Mouse (Mus musculus): ENCODE data around the gene Ifnl2. TPM values are rescaled to one million over a fixed set of nuclear protein-coding genes. Genes with fewer than 3 reads are reported as not detected.
"Not testable (repeated sequence)": the region's sequence is repeated elsewhere in the genome, so short reads cannot be mapped to it uniquely, and the experiment has no call there.

Gene Ifnl2
- total and polyA plus RNA-seq, 3 experiments: not detected

DNA sequence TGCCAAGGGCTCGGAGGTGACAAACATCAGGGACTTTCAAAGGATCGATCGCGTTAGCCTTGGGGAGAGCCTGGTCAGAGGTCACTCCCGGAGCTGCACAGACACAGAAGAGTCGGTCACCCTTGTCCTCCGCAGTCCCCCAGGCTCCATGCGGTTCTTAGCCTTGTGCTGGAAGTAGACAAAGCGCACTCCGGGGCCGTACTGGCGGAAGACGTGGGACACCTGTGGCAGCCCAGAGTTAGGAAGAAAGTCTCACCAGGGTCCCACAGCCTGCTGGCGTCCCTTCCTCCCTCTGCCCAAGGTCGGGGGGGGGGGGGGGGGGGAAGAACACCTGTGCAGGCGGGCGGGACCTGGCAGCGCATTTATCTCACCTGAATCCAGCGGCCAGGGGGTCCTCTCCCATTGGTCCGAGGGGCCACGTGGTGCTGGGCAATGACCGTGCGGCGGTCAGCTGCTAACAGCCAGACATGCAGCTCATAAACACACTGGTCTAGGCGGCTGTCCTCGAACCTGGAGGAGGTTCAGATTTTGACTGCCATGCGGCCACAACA, 33.9 kb upstream of the Ifnl2 start:
- peaks cover 9% of the 10 kb centered on the region for H3K27me3 ChIP-seq (replicated peaks)
- no peak overlapping the region for H3K27ac ChIP-seq (ENCODE audit: insufficient read depth, low read depth)
- no peak overlapping the region for H3K9ac ChIP-seq (ENCODE audit: insufficient read depth, low read depth)
- DNase-seq (ENCODE audit: extremely low read depth): no peak
- no peak overlapping the region for H3K4me2 ChIP-seq (ENCODE audit: insufficient read depth, low read depth, poor library complexity, severe bottlenecking)
- no peaks in the 10 kb centered on the region for H3K36me3 ChIP-seq (replicated peaks in 1 of 2; ENCODE audit: control insufficient read depth in 1 of 2, insufficient read depth in 1 of 2, low read length in 1 of 2)
- in situ Hi-C loops (cut with MboI; ENCODE audit: low pct_ligation_motif_present, low pct_unique_long_range_greater_than_20kb, low sequenced_read_pairs) (no loop called here), dilution Hi-C loops (cut with MboI; ENCODE audit: extremely low pct_ligation_motif_present, extremely low pct_unique_long_range_greater_than_20kb, low sequenced_read_pairs) (no loop called here)
- TF ChIP-seq SMC3 (IDR thresholded peaks at IDR 0.05; ENCODE audit: low read depth, low read length) (no peak), USF2 (conservative IDR thresholded peaks at IDR 0.05; ENCODE audit: low read depth, low read length) (no peak), EP300 (IDR thresholded peaks at IDR 0.05; ENCODE audit: low read length) (no peak), TCF12 (IDR thresholded peaks at IDR 0.05; ENCODE audit: low read depth, low read length) (no peak), MYC (IDR thresholded peaks at IDR 0.05; ENCODE audit: low read depth, low read length) (no peak), KAT2A (IDR thresholded peaks at IDR 0.05; ENCODE audit: insufficient replicate concordance, low read length) (no peak), JUND (conservative IDR thresholded peaks at IDR 0.05; ENCODE audit: low read depth, low read length) (no peak), CHD2 (IDR thresholded peaks at IDR 0.05; ENCODE audit: low read length) (no peak), ZMIZ1 (IDR thresholded peaks at IDR 0.05; ENCODE audit: low read depth, low read length) (no peak), ZNF384 (IDR thresholded peaks at IDR 0.05; ENCODE audit: low read depth, low read length) (no peak), HCFC1 (IDR thresholded peaks at IDR 0.05; ENCODE audit: low read depth, low read length) (no peak), IRF4 (IDR thresholded peaks at IDR 0.05; ENCODE audit: low read depth, low read length) (no peak), CTCF (conservative IDR thresholded peaks at IDR 0.05 in 1 of 2, IDR thresholded peaks at IDR 0.05 in 1 of 2; ENCODE audit: low read depth in 2 of 2, low read length in 2 of 2) (no peak), USF1 (IDR thresholded peaks at IDR 0.05; ENCODE audit: low read depth, low read length) (no peak), ETS1 (conservative IDR thresholded peaks at IDR 0.05; ENCODE audit: low read depth, low read length) (no peak), BHLHE40 (IDR thresholded peaks at IDR 0.05; ENCODE audit: low read depth, low read length) (no peak), ZKSCAN1 (IDR thresholded peaks at IDR 0.05; ENCODE audit: borderline replicate concordance, low read depth, low read length) (no peak)
- H3K4me1 ChIP-seq (ENCODE audit: control insufficient read depth in 1 of 2, insufficient read depth in 2 of 2): peaks cover 4 to 6% of the 10 kb centered on the region in 2 experiments; a peak in 2 of 4 replicates
- no peak overlapping the region for H3K4me3 ChIP-seq (replicated peaks in 1 of 3; ENCODE audit: low read depth in 2 of 3, low read length in 2 of 3, poor library complexity in 1 of 3)
- no peaks in the 10 kb centered on the region for H3K79me2 ChIP-seq (replicated peaks; ENCODE audit: control insufficient read depth, extremely low read depth, insufficient read depth, poor library complexity, severe bottlenecking)
- peaks cover 7% of the 10 kb centered on the region for H3K9me3 ChIP-seq (replicated peaks; ENCODE audit: low read length)

DNA sequence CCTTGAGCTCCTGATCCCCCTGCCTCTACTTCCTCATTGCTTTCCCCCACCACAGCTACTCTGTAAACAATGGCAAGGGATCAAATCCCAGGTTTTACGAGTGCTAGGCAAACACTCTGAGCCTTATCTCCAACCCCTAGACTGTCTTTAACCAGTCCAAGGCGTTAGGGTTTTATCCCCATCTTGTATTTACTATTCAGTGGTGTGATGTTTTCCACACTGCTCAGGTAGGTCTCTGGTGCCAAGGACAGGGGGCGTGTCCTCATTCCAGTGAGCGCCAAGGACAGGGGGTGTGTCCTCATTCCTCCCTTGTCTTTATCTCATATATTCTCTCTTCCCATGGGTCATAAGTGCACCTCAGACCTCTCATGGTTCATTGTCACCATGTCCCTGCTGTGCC, 30.3 kb upstream of the Ifnl2 start, which contains the start of gene Sycn:
Gene Sycn, plus strand, starts transcription at position 360 of the 400 bp plus-strand sequence.
- dilution Hi-C loops (cut with MboI; ENCODE audit: extremely low pct_ligation_motif_present, extremely low pct_unique_long_range_greater_than_20kb, low sequenced_read_pairs): no loop called here
- Histone ChIP-seq H3K36me3 (replicated peaks in 1 of 2; ENCODE audit: control insufficient read depth in 1 of 2, insufficient read depth in 1 of 2, low read length in 1 of 2) (no peaks in the 10 kb centered on the region), H3K27me3 (replicated peaks) (peaks cover 3% of the 10 kb centered on the region), H3K79me2 (replicated peaks; ENCODE audit: control insufficient read depth, extremely low read depth, insufficient read depth, poor library complexity, severe bottlenecking) (no peaks in the 10 kb centered on the region), H3K4me3 (replicated peaks in 1 of 3; ENCODE audit: low read depth in 2 of 3, low read length in 2 of 3, poor library complexity in 1 of 3) (no peak within 1 kb of the TSS), H3K4me1 (ENCODE audit: control insufficient read depth in 1 of 2, insufficient read depth in 2 of 2) (peaks cover 0 to 4% of the 10 kb centered on the region in 2 experiments; a peak in 1 of 4 replicates), H3K9ac (ENCODE audit: insufficient read depth, low read depth) (no peak within 1 kb of the TSS), H3K4me2 (ENCODE audit: insufficient read depth, low read depth, poor library complexity, severe bottlenecking) (no peak within 1 kb of the TSS), H3K27ac (ENCODE audit: insufficient read depth, low read depth) (no peak within 1 kb of the TSS), H3K9me3 (replicated peaks; ENCODE audit: low read length) (peaks cover 14% of the 10 kb centered on the region)
- in situ Hi-C loops (cut with MboI; ENCODE audit: low pct_ligation_motif_present, low pct_unique_long_range_greater_than_20kb, low sequenced_read_pairs): no loop called here
- TF ChIP-seq ZNF384 (IDR thresholded peaks at IDR 0.05; ENCODE audit: low read depth, low read length) (no peak), MAZ (IDR thresholded peaks at IDR 0.05; ENCODE audit: low read depth, low read length) (no peak), GABPA (IDR thresholded peaks at IDR 0.05; ENCODE audit: insufficient replicate concordance, low read depth, low read length) (no peak), ELF1 (IDR thresholded peaks at IDR 0.05; ENCODE audit: low read depth, low read length) (no peak), RCOR1 (conservative IDR thresholded peaks at IDR 0.05; ENCODE audit: low read depth, low read length) (no peak), KAT2A (IDR thresholded peaks at IDR 0.05; ENCODE audit: insufficient replicate concordance, low read length) (no peak), POLR2AphosphoS2 (IDR thresholded peaks at IDR 0.05; ENCODE audit: low read depth, low read length) (no peak), HCFC1 (IDR thresholded peaks at IDR 0.05; ENCODE audit: low read depth, low read length) (no peak), JUN (IDR thresholded peaks at IDR 0.05; ENCODE audit: insufficient read depth, low read depth, low read length) (no peak), MYC (IDR thresholded peaks at IDR 0.05; ENCODE audit: low read depth, low read length) (no peak), ZC3H11A (IDR thresholded peaks at IDR 0.05; ENCODE audit: low read depth, low read length) (no peak), SMC3 (IDR thresholded peaks at IDR 0.05; ENCODE audit: low read depth, low read length) (no peak), BHLHE40 (IDR thresholded peaks at IDR 0.05; ENCODE audit: low read depth, low read length) (no peak)
- DNase-seq (ENCODE audit: extremely low read depth): no peak

- H3K4me2 ChIP-seq (ENCODE audit: insufficient read depth, low read depth, poor library complexity, severe bottlenecking); H3K27me3 ChIP-seq (replicated peaks); DNase-seq (ENCODE audit: extremely low read depth); in situ Hi-C loops (cut with MboI; ENCODE audit: low pct_ligation_motif_present, low pct_unique_long_range_greater_than_20kb, low sequenced_read_pairs); H3K9ac ChIP-seq (ENCODE audit: insufficient read depth, low read depth); H3K4me1 ChIP-seq (ENCODE audit: control insufficient read depth in 1 of 2, insufficient read depth in 2 of 2); H3K4me3 ChIP-seq (replicated peaks in 1 of 3; ENCODE audit: low read depth in 2 of 3, low read length in 2 of 3, poor library complexity in 1 of 3); H3K79me2 ChIP-seq (replicated peaks; ENCODE audit: control insufficient read depth, extremely low read depth, insufficient read depth, poor library complexity, severe bottlenecking); H3K36me3 ChIP-seq (replicated peaks in 1 of 2; ENCODE audit: control insufficient read depth in 1 of 2, insufficient read depth in 1 of 2, low read length in 1 of 2); dilution Hi-C loops (cut with MboI; ENCODE audit: extremely low pct_ligation_motif_present, extremely low pct_unique_long_range_greater_than_20kb, low sequenced_read_pairs); H3K27ac ChIP-seq (ENCODE audit: insufficient read depth, low read depth): not testable (repeated sequence)
- peaks cover 14% of the 10 kb centered on the region for H3K9me3 ChIP-seq (replicated peaks; ENCODE audit: low read length)
Measured at GRCm38 (mm10) chr7:28538886-28539285, 28.6 kb upstream of the Ifnl2 start.
